Mouse (Mus musculus) small intestine, adult 10 weeks (tissue): Measurements from ENCODE around the gene Tvp23b. TPM values are rescaled to one million over a fixed set of nuclear protein-coding genes. Genes with fewer than 3 reads are reported as not detected.

ENCODE experiments used
- polyA plus RNA-seq: library from polyadenylated mRNA; stranded (reverse); fragments of 350-450 nt; fragmentation: Illumina TruSeq; extraction: RNeasy Lipid Tissue Mini Kit (QIAGEN cat#74804); gene quantifications from one replicate; pipeline ENCODE4 v1.2.3, GENCODE M21; 2014; ENCODE audit warnings: low replicate concordance

Gene Tvp23b
- 101 TPM for polyA plus RNA-seq

GRCm38 (mm10) chr11:62879220-62880048 lies at the start of gene Tvp23b:
Gene Tvp23b (plus strand): TSS chr11:62879455.

GRCm38 (mm10) chr11:62846961-62847654 lies 32.1 kb upstream of the Tvp23b start, which contains the start of gene Fbxw10:
Gene Fbxw10 (plus strand): TSS chr11:62847069.

GRCm38 (mm10) chr11:62951012-62951411 lies 71.8 kb downstream of the Tvp23b start, which contains the start of gene Cdrt4:
Gene Cdrt4 (plus strand): TSS chr11:62951193.

Other genes starting within 250 kb of the Tvp23b start
- gene Lrrc75a, start 230.9 kb upstream of the Tvp23b start, polyA plus RNA-seq: 44.6 TPM
- gene Mmgt2, start 230.8 kb upstream of the Tvp23b start, polyA plus RNA-seq: 17.3 TPM
- 1.5 TPM for gene Zfp287, start 147.6 kb upstream of the Tvp23b start, polyA plus RNA-seq
- not detected for gene Gm10428, start 126.4 kb upstream of the Tvp23b start, polyA plus RNA-seq
- 0.74 TPM for gene Zfp286, start 90.0 kb upstream of the Tvp23b start, polyA plus RNA-seq
- gene Trim16, start 59.2 kb upstream of the Tvp23b start, polyA plus RNA-seq: 17.3 TPM
- gene Fbxw10, start 32.4 kb upstream of the Tvp23b start, polyA plus RNA-seq: 0.22 TPM
- not detected for gene Cdrt4, start 71.7 kb downstream of the Tvp23b start, polyA plus RNA-seq
- gene Tekt3, start 182.2 kb downstream of the Tvp23b start, polyA plus RNA-seq: not detected
- 118 TPM for gene Pmp22, start 249.5 kb downstream of the Tvp23b start, polyA plus RNA-seq